Mouse (Mus musculus): ENCODE data around the gene Rtn2.

DNA sequence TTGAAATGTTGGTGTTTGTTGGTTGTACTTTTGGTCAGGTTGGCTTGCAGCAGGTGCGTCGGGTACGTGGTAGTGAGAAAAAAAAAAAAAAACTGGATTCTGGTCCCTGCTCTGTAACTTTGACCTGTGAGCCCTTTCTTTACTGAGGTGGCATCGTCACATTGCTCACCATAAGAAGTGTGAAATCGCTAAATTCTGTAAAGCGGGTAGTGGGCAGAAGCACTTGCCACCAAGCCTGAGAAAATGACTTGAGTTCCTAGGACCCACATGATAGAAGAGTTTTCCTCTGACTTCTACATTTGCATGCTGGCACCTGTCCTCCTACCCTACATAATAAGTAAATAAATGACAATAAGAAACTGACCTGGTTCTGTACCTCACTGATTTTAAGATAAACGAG lies 38.2 kb downstream of the Rtn2 start:
- TF ChIP-seq CTCF (IDR thresholded peaks at IDR 0.05; ENCODE audit: borderline replicate concordance, control insufficient read depth, extremely low read depth, insufficient read depth, low read length, poor library complexity) (no peak), POLR2A (IDR thresholded peaks at IDR 0.05; ENCODE audit: control insufficient read depth, extremely low read depth, insufficient read depth, low read length, poor library complexity) (no peak)

Measured in thymus, adult 2 months (tissue).